Mouse (Mus musculus) forelimb bud, embryonic 11.5 days (tissue): Measurements from ENCODE around the gene Zbtb43.

ENCODE experiments used
- DNase-seq: peaks from one replicate; pipeline ENCODE4 v3.0.0-alpha.2; 2012; ENCODE audit warnings: low read depth, low spot score

Zbtb43 gene

DNA sequence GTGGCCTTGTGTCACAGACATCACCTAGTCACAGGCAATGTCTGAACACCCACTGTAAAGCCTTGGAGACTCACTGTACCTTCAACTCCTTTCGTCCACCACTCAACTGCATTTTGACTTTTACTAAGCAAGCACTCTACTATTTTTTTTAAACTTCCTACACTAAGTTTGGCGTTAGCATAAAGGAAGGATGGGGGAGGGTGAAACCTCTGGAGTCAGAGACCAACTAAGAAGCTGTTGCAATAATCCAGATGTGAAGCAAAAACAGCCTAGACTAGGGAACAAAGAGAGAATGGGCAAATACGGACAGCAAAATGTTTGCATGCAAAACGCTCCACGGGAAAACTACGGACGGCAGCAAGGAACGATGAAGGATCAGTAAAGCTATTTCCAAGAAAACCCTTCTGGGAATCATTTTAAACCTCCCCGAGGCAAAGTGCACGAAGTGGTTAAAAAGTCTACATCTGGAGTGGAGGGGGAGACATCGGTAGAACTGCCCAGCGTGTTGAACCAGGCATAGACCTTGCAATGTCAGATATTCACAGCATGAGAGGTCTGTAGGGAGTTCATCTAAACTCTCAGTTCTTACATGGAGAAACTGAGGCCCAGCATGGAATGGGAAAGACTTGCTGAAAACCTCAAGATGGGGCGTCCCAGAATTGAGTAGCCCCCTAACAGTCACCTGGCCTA is 38.1 kb downstream of the Zbtb43 start:
- DNase-seq, result no peak

DNA sequence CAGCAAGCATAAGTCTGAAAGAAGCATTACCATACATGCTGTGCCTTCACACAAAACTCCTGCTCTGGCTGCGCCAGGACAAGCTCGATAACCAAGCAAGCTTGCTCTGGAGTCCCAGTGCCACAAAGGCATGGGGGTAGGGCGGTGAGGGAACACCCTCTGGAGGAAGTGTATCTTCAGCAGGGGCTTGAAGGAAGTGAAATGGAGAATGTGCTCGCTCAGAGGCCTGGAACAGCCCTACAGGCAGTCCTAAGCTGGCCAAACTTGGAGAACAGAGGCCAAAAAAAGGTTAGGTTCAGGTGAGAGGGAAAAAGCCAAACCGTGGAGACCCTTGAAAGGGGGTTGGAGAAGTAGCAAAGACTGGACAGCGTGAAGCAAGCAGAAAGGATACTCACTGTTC is 39.0 kb downstream of the Zbtb43 start:
- DNase-seq, result no peak

DNA sequence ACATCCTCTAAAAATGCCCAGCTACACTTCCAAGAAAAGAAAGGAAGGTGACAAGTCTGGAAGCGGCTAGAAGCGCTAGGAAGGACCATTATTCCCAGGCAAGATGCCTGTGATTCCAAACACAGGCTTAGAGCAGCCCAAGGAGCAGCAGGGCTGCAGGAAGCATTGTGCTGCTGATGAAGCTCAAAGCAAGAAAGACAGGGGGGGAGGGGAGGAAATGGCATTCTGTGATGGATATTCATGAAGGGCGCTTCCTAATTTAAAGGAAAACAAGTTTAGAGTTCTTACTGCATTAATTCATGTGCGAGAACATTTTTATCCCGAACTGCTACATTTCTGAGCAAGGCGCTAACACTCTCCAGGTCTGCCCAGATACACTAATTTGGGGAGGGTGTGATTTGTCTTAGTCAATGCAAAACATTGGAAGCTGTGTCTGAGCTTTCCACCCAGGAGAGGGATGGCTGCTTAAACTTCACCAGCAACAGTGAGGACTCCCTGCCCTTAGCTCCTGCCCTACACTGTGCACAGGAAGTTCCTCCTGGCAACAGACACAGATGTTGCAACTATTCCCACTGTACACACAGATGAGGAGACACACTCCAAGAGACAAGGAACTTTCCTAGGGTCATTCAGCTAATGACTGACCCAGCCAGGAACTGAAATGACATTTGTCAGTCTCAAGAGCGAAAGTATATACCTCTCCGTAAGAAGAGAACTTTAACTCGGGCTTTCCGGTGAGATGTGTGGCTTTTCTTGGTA is 41.5 kb downstream of the Zbtb43 start:
- DNase-seq, result no peak

DNA sequence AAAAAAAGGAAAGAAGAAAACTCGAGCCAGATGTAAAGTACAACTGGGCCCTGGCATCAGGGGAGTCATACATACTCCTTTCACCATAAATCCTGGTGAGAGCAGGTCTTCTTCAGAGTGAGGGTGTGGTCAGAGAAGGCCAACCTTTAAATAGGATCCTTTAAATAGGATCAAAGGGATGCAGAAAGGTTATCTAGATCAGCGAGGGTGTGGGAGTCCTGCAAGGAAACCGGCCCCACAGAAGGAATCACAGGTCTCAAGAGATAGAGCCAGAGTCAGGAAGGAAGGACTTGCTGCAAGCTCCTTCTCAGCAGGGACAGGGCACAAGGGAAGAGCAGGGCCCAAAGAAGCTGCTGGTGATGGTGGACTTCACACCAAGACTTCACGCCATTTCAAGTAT is 50.9 kb downstream of the Zbtb43 start:
- DNase-seq, result no peak

DNA sequence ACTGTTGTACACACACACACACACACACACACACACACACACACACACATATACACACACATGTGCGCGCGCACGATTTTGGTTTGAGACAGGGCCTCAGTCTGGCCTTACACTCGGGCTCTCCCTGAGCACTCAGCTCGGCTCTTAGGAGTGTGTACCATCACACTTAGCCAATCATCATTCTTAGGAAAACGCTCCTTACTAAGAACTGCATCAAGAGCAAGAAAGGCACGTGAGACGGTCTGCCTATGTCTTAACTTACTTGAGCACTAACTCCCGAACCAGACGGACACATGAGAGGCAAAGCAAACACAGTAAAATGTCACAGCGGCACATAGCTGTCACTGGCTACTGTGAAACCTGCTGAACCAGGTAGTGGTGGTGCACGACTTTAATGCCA is 54.3 kb downstream of the Zbtb43 start:
- DNase-seq, result no peak

DNA sequence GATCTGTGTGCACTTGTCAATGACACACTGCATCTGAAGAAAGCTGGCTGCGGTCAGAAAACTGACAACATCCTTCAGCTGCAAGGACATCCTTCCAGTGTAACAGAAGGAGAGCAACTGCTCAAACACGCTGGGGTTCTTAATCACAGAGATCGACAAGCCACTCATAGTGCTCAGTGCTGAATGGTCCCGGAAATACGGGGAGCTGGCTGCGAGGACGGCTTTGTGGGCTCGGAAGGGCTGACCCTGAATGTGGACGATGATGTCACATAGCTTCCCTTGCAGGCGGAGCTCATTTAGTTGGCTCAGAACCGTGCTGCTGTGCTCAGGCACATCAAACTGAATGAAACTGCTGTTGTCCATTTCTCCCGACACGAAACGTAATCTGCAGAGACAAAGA is 56.2 kb downstream of the Zbtb43 start:
- no peak for DNase-seq

DNA sequence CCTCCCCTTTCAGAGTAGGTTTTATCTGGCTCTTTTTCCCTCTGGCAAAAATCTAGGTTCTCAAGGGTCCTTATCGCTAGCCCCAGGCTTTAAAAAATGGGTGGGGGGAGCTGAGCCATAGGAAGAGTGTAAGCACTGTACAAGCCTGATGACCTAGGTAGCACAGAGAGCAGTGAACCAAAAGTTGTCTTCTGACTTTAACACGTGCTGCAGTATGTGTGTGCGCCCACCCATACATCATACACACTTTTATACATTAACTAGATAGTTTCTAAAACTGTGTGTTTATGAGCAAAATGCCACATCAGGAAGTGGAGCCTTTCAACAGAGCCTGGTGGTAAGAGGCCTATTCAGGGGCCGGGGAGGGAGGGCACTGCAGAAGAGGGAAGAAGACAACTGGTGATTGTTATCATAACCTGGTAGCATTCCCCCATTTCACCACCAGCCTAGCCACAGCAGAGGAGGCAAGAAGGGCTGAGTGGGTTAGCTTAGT is 64.8 kb downstream of the Zbtb43 start:
- no peak for DNase-seq

DNA sequence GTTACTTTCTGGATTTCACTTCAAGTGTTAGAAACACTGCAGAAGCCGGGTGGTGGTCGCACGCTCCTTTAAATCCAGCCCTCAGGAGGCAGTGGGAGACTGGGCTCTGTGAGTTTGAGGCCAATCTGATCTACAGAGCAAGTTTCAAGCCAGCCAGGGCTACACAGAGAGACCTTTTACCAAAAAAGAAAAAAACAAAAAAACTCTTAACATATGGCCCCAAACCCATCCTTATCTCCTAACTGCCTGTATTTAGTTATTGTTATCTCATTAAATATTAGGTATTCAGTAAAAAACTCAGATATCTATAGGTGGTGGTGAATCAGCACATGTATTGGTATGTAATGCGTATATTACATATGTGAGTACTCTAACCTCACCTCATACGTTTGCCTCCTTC is 65.7 kb downstream of the Zbtb43 start:
- no peak for DNase-seq

DNA sequence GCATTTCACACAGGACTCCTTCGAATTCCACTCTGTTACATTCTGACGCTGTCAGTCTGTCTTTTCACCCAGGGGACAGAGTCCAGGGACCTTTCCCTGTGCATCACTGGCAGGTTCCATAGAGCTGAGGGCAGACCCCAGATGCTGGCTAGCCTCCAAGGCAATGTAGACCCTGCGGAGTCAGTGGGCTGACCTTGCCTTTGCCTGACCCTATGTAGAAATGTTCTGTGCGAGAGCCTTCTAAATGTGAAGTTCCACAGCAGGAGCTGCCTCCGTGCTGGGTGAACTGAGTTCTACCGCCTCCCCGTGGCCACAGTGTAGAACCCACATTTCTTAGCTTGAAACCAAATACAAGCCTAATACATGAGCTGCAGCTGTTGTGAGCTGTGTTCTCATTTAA is 66.1 kb downstream of the Zbtb43 start:
- peak; percentile 51 for DNase-seq

DNA sequence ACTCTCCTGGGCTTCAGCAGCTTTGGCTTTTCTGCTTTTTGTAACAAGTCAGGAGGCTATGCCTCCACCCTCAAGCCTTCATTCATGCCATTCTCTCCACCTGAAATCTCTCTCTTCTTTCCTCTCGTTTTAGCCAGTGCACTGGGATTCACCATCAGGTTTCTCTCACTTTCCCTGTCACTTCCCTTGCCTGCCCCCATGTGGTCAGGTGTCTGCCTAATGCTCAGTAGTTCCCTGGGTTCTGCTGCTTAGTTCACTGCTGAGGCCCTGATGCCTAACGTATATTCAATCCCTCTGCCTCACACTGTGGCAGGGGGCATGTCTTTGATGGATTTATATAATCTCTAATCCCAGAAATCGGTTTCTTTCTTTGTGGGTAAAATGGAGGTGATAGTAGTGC is 67.1 kb downstream of the Zbtb43 start:
- DNase-seq, result no peak

DNA sequence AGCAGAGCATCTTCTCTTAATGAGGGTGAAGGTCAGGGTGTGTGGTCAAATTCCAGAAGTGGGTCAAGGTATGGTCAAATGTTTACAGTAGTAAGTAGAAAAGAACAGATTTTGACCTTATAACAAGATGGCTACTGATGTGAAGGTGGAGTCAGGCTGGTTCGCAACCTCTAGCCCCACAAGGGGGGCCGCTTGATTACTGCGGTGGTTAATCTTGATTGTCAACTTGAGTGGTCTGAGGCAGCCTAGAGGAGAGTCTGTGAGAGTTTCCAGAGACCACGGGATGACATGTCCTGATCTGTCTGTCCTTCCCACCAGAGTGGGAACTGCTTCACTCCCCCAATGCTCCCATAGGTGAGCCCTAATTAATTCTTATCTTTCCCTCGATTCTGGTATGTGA is 67.8 kb downstream of the Zbtb43 start:
- DNase-seq, result no peak
